Comparison of ENCODE assay signal across 9 mouse cellular contexts in genomic region chr4:145125463-145126220, GRCm38 (mm10).
DNase-seq lines count a peak whose midpoint lies in the region; ATAC-seq and TF ChIP-seq lines count a peak whose summit lies in the region.
"Had no signal": no experiment of that assay in that cellular context is flagged by ENCODE, and none has a peak within 500 bp of the region (broad histone marks: within the 10 kb centered on the region; RNA-seq: fewer than 3 reads in every experiment).

No protein-coding gene starts in this region.

- peaks cover 68% of the 10 kb centered on the region for H3K36me3 ChIP-seq in forebrain, postnatal 0 days (ENCODE audit: insufficient read depth)
- no peaks in the 10 kb centered on the region; the same call in 1 of the 2 replicates for H3K36me3 ChIP-seq in forebrain, embryonic 11.5 days (ENCODE audit: control insufficient read depth, insufficient read depth, low read length)
- H3K36me3 ChIP-seq in CH12.LX (replicated peaks in 1 of 2; ENCODE audit: control insufficient read depth in 1 of 2, insufficient read depth in 1 of 2, low read length in 1 of 2): peaks cover 39 to 88% of the 10 kb centered on the region in 2 experiments
- peaks cover 64% of the 10 kb centered on the region for H3K36me3 ChIP-seq in embryonic facial prominence, embryonic 14.5 days (ENCODE audit: control insufficient read depth, insufficient read depth, low read length)

- no peaks in the 10 kb centered on the region for H3K79me2 ChIP-seq in CH12.LX (replicated peaks; ENCODE audit: control insufficient read depth, extremely low read depth, insufficient read depth, poor library complexity, severe bottlenecking)

- no peak overlapping the region for H3K9ac ChIP-seq in forebrain, postnatal 0 days
- H3K9ac ChIP-seq in forebrain, embryonic 11.5 days (ENCODE audit: low read length): no peak overlapping the region
- no peak overlapping the region for H3K9ac ChIP-seq in CH12.LX (ENCODE audit: insufficient read depth, low read depth)
- H3K9ac ChIP-seq in embryonic facial prominence, embryonic 14.5 days (ENCODE audit: low read depth, low read length): no peak overlapping the region; the same call in 1 of the 2 replicates

- TF ChIP-seq CTCF in forebrain, postnatal 0 days (IDR thresholded peaks at IDR 0.05; ENCODE audit: low read depth): no peak
- TF ChIP-seq CTCF in layer of hippocampus, adult 2 months (conservative IDR thresholded peaks at IDR 0.05): peak; percentile 67
- TF ChIP-seq CTCF in CH12.LX (conservative IDR thresholded peaks at IDR 0.05 in 1 of 2, IDR thresholded peaks at IDR 0.05 in 1 of 2; ENCODE audit: low read depth in 2 of 2, low read length in 2 of 2): no peak; a peak in 1 of 4 replicates

- no peak overlapping the region for H3K4me2 ChIP-seq in forebrain, postnatal 0 days (ENCODE audit: low read depth)
- no peak overlapping the region for H3K4me2 ChIP-seq in forebrain, embryonic 11.5 days (ENCODE audit: low read depth, low read length, severe bottlenecking)
- H3K4me2 ChIP-seq in CH12.LX (ENCODE audit: insufficient read depth, low read depth, poor library complexity, severe bottlenecking): no peak overlapping the region
- no peak overlapping the region for H3K4me2 ChIP-seq in embryonic facial prominence, embryonic 14.5 days (ENCODE audit: low read depth, low read length)

- no peak for TF ChIP-seq POLR2A in CH12.LX (IDR thresholded peaks at IDR 0.05; ENCODE audit: low read depth, low read length)

- peak; percentile 17 for TF ChIP-seq RAD21 in CH12.LX (IDR thresholded peaks at IDR 0.05; ENCODE audit: low read depth, low read length)

- H3K4me3 ChIP-seq in forebrain, postnatal 0 days (ENCODE audit: low read depth, low read length): no peak overlapping the region
- no peak overlapping the region for H3K4me3 ChIP-seq in forebrain, embryonic 11.5 days (ENCODE audit: low read depth, low read length)
- H3K4me3 ChIP-seq in layer of hippocampus, adult 2 months: no peak overlapping the region
- H3K4me3 ChIP-seq in CH12.LX (replicated peaks in 1 of 3; ENCODE audit: low read depth in 2 of 3, low read length in 2 of 3, poor library complexity in 1 of 3): no peak overlapping the region
- no peak overlapping the region for H3K4me3 ChIP-seq in embryonic facial prominence, embryonic 14.5 days (ENCODE audit: low read depth, low read length)

- TF ChIP-seq EP300 in CH12.LX (IDR thresholded peaks at IDR 0.05; ENCODE audit: low read length): no peak

- no peaks in the 10 kb centered on the region for H3K27me3 ChIP-seq in forebrain, postnatal 0 days (ENCODE audit: insufficient read depth, low read length)
- H3K27me3 ChIP-seq in forebrain, embryonic 11.5 days (ENCODE audit: control insufficient read depth, insufficient read depth, low read length): no peaks in the 10 kb centered on the region
- no peaks in the 10 kb centered on the region for H3K27me3 ChIP-seq in CH12.LX (replicated peaks)
- no peaks in the 10 kb centered on the region for H3K27me3 ChIP-seq in embryonic facial prominence, embryonic 14.5 days (replicated peaks; ENCODE audit: control insufficient read depth, insufficient read depth, low read length)

- peak; percentile 40 for DNase-seq in forebrain, postnatal 0 days
- DNase-seq in forebrain, embryonic 11.5 days (ENCODE audit: low spot score): no peak
- DNase-seq in layer of hippocampus, adult 2 months (ENCODE audit: low spot score in 2 of 2): no peak
- DNase-seq in layer of hippocampus, postnatal 36 days: no peak
- DNase-seq in CH12.LX (ENCODE audit: extremely low read depth): no peak
- DNase-seq in embryonic facial prominence, embryonic 14.5 days (ENCODE audit: low spot score): peak; percentile 68
- DNase-seq in layer of hippocampus, postnatal 10 days (ENCODE audit: low spot score in 2 of 2): no peak
- DNase-seq: cerebellum, adult 18-20 months had no signal

- no peak overlapping the region for H3K27ac ChIP-seq in forebrain, postnatal 0 days (ENCODE audit: low read depth, low read length)
- H3K27ac ChIP-seq in forebrain, embryonic 11.5 days (ENCODE audit: low read depth, low read length): no peak overlapping the region
- H3K27ac ChIP-seq in layer of hippocampus, adult 2 months: peak overlapping the region; percentile 24; the same call in 1 of the 2 replicates
- H3K27ac ChIP-seq in CH12.LX (ENCODE audit: insufficient read depth, low read depth): no peak overlapping the region
- no peak overlapping the region for H3K27ac ChIP-seq in embryonic facial prominence, embryonic 14.5 days (replicated peaks; ENCODE audit: low read depth, low read length)

- no peaks in the 10 kb centered on the region for H3K4me1 ChIP-seq in forebrain, postnatal 0 days (ENCODE audit: insufficient read depth)
- no peaks in the 10 kb centered on the region for H3K4me1 ChIP-seq in forebrain, embryonic 11.5 days (replicated peaks; ENCODE audit: control insufficient read depth, insufficient read depth, low read length)
- peaks cover 0 to 8% of the 10 kb centered on the region in 2 experiments; a peak in 1 of 4 replicates for H3K4me1 ChIP-seq in CH12.LX (ENCODE audit: control insufficient read depth in 1 of 2, insufficient read depth in 2 of 2)
- peaks cover 8% of the 10 kb centered on the region for H3K4me1 ChIP-seq in embryonic facial prominence, embryonic 14.5 days (ENCODE audit: control insufficient read depth, insufficient read depth, low read length)

- 63% methylated on average over 4 of the region's 4 CpGs for WGBS in forebrain, postnatal 0 days
- 90% methylated on average over 4 of the region's 4 CpGs for WGBS in forebrain, embryonic 11.5 days
- WGBS in embryonic facial prominence, embryonic 14.5 days: 60% methylated on average over 4 of the region's 4 CpGs

- in situ Hi-C loops in CH12.LX (cut with MboI; ENCODE audit: low pct_ligation_motif_present, low pct_unique_long_range_greater_than_20kb, low sequenced_read_pairs): no loop called here

- dilution Hi-C loops in CH12.LX (cut with MboI; ENCODE audit: extremely low pct_ligation_motif_present, extremely low pct_unique_long_range_greater_than_20kb, low sequenced_read_pairs): no loop called here

- ATAC-seq in forebrain, postnatal 0 days: peak; percentile 25; the same call in 1 of the 2 replicates
- no peak for ATAC-seq in forebrain, embryonic 11.5 days (replicated peaks; ENCODE audit: low FRiP score)
- no peak for ATAC-seq in embryonic facial prominence, embryonic 14.5 days (ENCODE audit: low read depth)
- ATAC-seq in CD4-positive, CD25-positive, alpha-beta regulatory T cell, adult 4 months: no peak

- H3K9me3 ChIP-seq in forebrain, postnatal 0 days (ENCODE audit: low read length): no peaks in the 10 kb centered on the region
- no peaks in the 10 kb centered on the region for H3K9me3 ChIP-seq in forebrain, embryonic 11.5 days (ENCODE audit: control insufficient read depth, low read length)
- no peaks in the 10 kb centered on the region for H3K9me3 ChIP-seq in CH12.LX (replicated peaks; ENCODE audit: low read length)
- H3K9me3 ChIP-seq in embryonic facial prominence, embryonic 14.5 days (ENCODE audit: control insufficient read depth, low read length): no peaks in the 10 kb centered on the region

TF ChIP-seq in CH12.LX, 34 proteins besides CTCF, POLR2A, EP300 and RAD21:
- no peak for TF ChIP-seq CHD1 (IDR thresholded peaks at IDR 0.05; ENCODE audit: low read depth, low read length)
- 0 out of 2 replicates have a peak, but pooled peaks have one; percentile 61 for TF ChIP-seq ZNF384 (IDR thresholded peaks at IDR 0.05; ENCODE audit: low read depth, low read length)
- TF ChIP-seq BHLHE40 (IDR thresholded peaks at IDR 0.05; ENCODE audit: low read depth, low read length): no peak
- TF ChIP-seq IRF4 (IDR thresholded peaks at IDR 0.05; ENCODE audit: low read depth, low read length): no peak
- no peak for TF ChIP-seq USF1 (IDR thresholded peaks at IDR 0.05; ENCODE audit: low read depth, low read length)
- no peak for TF ChIP-seq MAFK (IDR thresholded peaks at IDR 0.05; ENCODE audit: insufficient replicate concordance, low read length)

Comparison
In these comparisons a context has a peak if more than half of its experiments do, and no peak if none do; other contexts are left out.
1. DNase-seq: peak in forebrain, postnatal 0 days (single experiment) and embryonic facial prominence, embryonic 14.5 days (single experiment); none in forebrain, embryonic 11.5 days (single experiment), layer of hippocampus, adult 2 months (0 of 2), layer of hippocampus, postnatal 36 days (0 of 2), CH12.LX (single experiment) and layer of hippocampus, postnatal 10 days (0 of 2).